Mouse (Mus musculus): ENCODE measurements around the gene Gpr161. TPM values are rescaled to one million over a fixed set of nuclear protein-coding genes. Genes with fewer than 3 reads are reported as not detected.
"Not testable (repeated sequence)": the region's sequence is repeated elsewhere in the genome, so short reads cannot be mapped to it uniquely, and the experiment has no call there.

Gene Gpr161
- total RNA-seq, 2 experiments from 2014 or later = 9.9 to 10.3 TPM

- peak; percentile 78 to 83 for DNase-seq (ENCODE audit: extremely low spot score in 1 of 2, low spot score in 2 of 2)
- Histone ChIP-seq H3K27ac (no peak overlapping the region), H3K4me3 (no peak overlapping the region)
- TF ChIP-seq CTCF (IDR thresholded peaks at IDR 0.05) = peak; percentile 82
- intact Hi-C loops (cut with DNase I) = loop anchor here (1.0 to 10.0 kb wide), 4 partner anchors 68 to 1006 kb away; partner anchors contain the start of gene Tiprl
Observed at GRCm38 (mm10) chr1:165320141-165320934, 24.7 kb downstream of the Gpr161 start.

- Histone ChIP-seq H3K27ac (no peak overlapping the region), H3K4me3 (no peak overlapping the region)
- no peak for DNase-seq (ENCODE audit: extremely low spot score in 1 of 2, low spot score in 2 of 2)
- intact Hi-C loops (cut with DNase I) = loop anchor here (2.0 to 10.0 kb wide), 3 partner anchors 69 to 1007 kb away; partner anchors contain the start of gene Tiprl
- no peak for TF ChIP-seq CTCF (IDR thresholded peaks at IDR 0.05)
Observed at GRCm38 (mm10) chr1:165321393-165321861, 25.8 kb downstream of the Gpr161 start.

GRCm38 (mm10) chr1:165321891-165322290, 26.3 kb downstream of the Gpr161 start:
- H3K27ac ChIP-seq = no peak overlapping the region
- DNase-seq (ENCODE audit: extremely low spot score in 1 of 2, low spot score in 2 of 2) = no peak
- intact Hi-C loops (cut with DNase I) = loop anchor here (2.0 to 10.0 kb wide), 3 partner anchors 69 to 1007 kb away; partner anchors contain the start of gene Tiprl
- TF ChIP-seq CTCF (IDR thresholded peaks at IDR 0.05) = no peak
- H3K4me3 ChIP-seq = no peak overlapping the region

- no peak for TF ChIP-seq CTCF (IDR thresholded peaks at IDR 0.05)
- intact Hi-C loops (cut with DNase I) = loop anchor here (10.0 kb wide), 1 partner anchor 1008 kb away; no protein-coding TSS in a partner anchor
Observed at GRCm38 (mm10) chr1:165322934-165323333, 27.3 kb downstream of the Gpr161 start.

GRCm38 (mm10) chr1:165327370-165327769, 31.8 kb downstream of the Gpr161 start:
- DNase-seq (ENCODE audit: extremely low spot score in 1 of 2, low spot score in 2 of 2) = no peak
- intact Hi-C loops (cut with DNase I) = loop anchor here (10.0 kb wide), 1 partner anchor 1013 kb away; no protein-coding TSS in a partner anchor
- no peak overlapping the region for H3K27ac ChIP-seq

More at GRCm38 (mm10) chr1:165322934-165323333, 27.3 kb downstream of the Gpr161 start:
- no peak overlapping the region for H3K4me3 ChIP-seq
- DNase-seq (ENCODE audit: extremely low spot score in 1 of 2, low spot score in 2 of 2) = no peak
- no peak overlapping the region for H3K27ac ChIP-seq

GRCm38 (mm10) chr1:165327831-165328230, 32.2 kb downstream of the Gpr161 start:
- no peak for DNase-seq (ENCODE audit: extremely low spot score in 1 of 2, low spot score in 2 of 2)
- intact Hi-C loops (cut with DNase I) = loop anchor here (10.0 kb wide), 1 partner anchor 1013 kb away; no protein-coding TSS in a partner anchor
- no peak overlapping the region for H3K27ac ChIP-seq
- TF ChIP-seq CTCF (IDR thresholded peaks at IDR 0.05) = no peak
- no peak overlapping the region for H3K4me3 ChIP-seq

More at GRCm38 (mm10) chr1:165327370-165327769, 31.8 kb downstream of the Gpr161 start:
- no peak for TF ChIP-seq CTCF (IDR thresholded peaks at IDR 0.05)
- H3K4me3 ChIP-seq = no peak overlapping the region

- intact Hi-C loops (cut with DNase I) = loop anchor here (10.0 kb wide), 1 partner anchor 1014 kb away; no protein-coding TSS in a partner anchor
- not testable (repeated sequence) for H3K4me3 ChIP-seq; H3K27ac ChIP-seq; DNase-seq (ENCODE audit: extremely low spot score in 1 of 2, low spot score in 2 of 2)
Observed at GRCm38 (mm10) chr1:165328384-165329289, 33.0 kb downstream of the Gpr161 start.

GRCm38 (mm10) chr1:165330859-165331258, 35.3 kb downstream of the Gpr161 start:
- Histone ChIP-seq H3K4me3 (no peak overlapping the region), H3K27ac (no peak overlapping the region)
- intact Hi-C loops (cut with DNase I) = no loop called here
- no peak for TF ChIP-seq CTCF (IDR thresholded peaks at IDR 0.05)
- DNase-seq (ENCODE audit: extremely low spot score in 1 of 2, low spot score in 2 of 2) = no peak

GRCm38 (mm10) chr1:165332797-165333196, 37.2 kb downstream of the Gpr161 start:
- Histone ChIP-seq H3K27ac (no peak overlapping the region), H3K4me3 (no peak overlapping the region)
- TF ChIP-seq CTCF (IDR thresholded peaks at IDR 0.05) = no peak
- no peak for DNase-seq (ENCODE audit: extremely low spot score in 1 of 2, low spot score in 2 of 2)
- intact Hi-C loops (cut with DNase I) = no loop called here

GRCm38 (mm10) chr1:165342126-165342525, 46.5 kb downstream of the Gpr161 start:
- intact Hi-C loops (cut with DNase I) = no loop called here
- H3K27ac ChIP-seq = no peak overlapping the region
- H3K4me3 ChIP-seq = no peak overlapping the region
- TF ChIP-seq CTCF (IDR thresholded peaks at IDR 0.05) = no peak
- DNase-seq (ENCODE audit: extremely low spot score in 1 of 2, low spot score in 2 of 2) = no peak

- Histone ChIP-seq H3K4me3 (no peak overlapping the region), H3K27ac (peak overlapping the region; percentile 37; the same call in 1 of the 2 replicates)
- DNase-seq (ENCODE audit: extremely low spot score in 1 of 2, low spot score in 2 of 2) = no peak
- intact Hi-C loops (cut with DNase I) = no loop called here
- TF ChIP-seq CTCF (IDR thresholded peaks at IDR 0.05) = no peak
Observed at GRCm38 (mm10) chr1:165344453-165344852, 48.9 kb downstream of the Gpr161 start.

Measured in left cerebral cortex, adult 2 months (tissue).